Mouse (Mus musculus) E14TG2a.4 (cell line): ENCODE results near the gene 3100002H09Rik.

Experiments
- CTCF ChIP-seq: conservative IDR thresholded peaks from 2 replicates; pipeline ENCODE4 v1.5.1; 2014; ENCODE audit warnings: low read length
- POU5F1 ChIP-seq: IDR thresholded peaks from 2 replicates; pipeline ENCODE4 v1.6.1; 2014; ENCODE audit warnings: low read length, borderline replicate concordance

- TF ChIP-seq CTCF (no peak), POU5F1 (no peak)
Measured at GRCm38 (mm10) chr4:124575955-124576445, 34.6 kb downstream of the 3100002H09Rik start.
